Mouse (Mus musculus): ENCODE data around the gene Dgcr2. TPM values are rescaled to one million over a fixed set of nuclear protein-coding genes. Genes with fewer than 3 reads are reported as not detected.
A peak's percentile ranks its signal among the peaks of the same experiment; 100 is the strongest.

Gene Dgcr2
- polyA plus RNA-seq, 1 experiment: 152 TPM

DNA sequence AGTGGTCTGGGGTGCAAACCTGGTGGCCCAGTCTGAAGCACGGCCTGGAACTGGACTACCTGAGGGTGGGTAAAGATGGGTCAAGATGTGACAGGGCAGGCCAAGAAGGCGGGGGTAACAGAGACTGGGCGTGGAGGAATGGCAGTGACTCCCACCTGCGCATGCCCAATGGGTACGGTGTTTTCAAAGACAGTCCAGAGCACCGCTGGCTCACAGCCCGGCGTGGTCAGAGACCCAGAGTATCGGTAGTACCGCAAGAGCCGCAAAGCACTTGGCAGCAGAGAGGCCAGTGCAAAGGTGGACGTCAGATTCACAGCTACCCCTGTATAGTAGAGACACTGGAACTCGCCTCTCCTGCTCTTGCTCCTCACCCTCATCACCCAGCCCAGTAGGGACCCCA, 62.9 kb downstream of the Dgcr2 start:
- Histone ChIP-seq H3K4me3 (ENCODE audit: low read depth, low read length) (no peak overlapping the region), H3K27ac (ENCODE audit: insufficient read depth, low read depth, low read length) (no peak overlapping the region), H3K4me1 (ENCODE audit: control insufficient read depth, insufficient read depth, insufficient read length, low read length) (peaks cover 2% of the 10 kb centered on the region; the same call in 1 of the 2 replicates), H3K27me3 (ENCODE audit: control insufficient read depth, insufficient read depth, low read length) (peaks cover 36% of the 10 kb centered on the region), H3K36me3 (ENCODE audit: control insufficient read depth, insufficient read depth, low read length) (no peaks in the 10 kb centered on the region; the same call in 1 of the 2 replicates)
- WGBS: 39% methylated on average over 13 of the region's 13 CpGs
- no peak for TF ChIP-seq CTCF (IDR thresholded peaks at IDR 0.05; ENCODE audit: extremely low read depth, insufficient read length, insufficient replicate concordance, low read depth, low read length)
- TF ChIP-seq POLR2A (IDR thresholded peaks at IDR 0.05; ENCODE audit: low read depth, low read length): no peak

DNA sequence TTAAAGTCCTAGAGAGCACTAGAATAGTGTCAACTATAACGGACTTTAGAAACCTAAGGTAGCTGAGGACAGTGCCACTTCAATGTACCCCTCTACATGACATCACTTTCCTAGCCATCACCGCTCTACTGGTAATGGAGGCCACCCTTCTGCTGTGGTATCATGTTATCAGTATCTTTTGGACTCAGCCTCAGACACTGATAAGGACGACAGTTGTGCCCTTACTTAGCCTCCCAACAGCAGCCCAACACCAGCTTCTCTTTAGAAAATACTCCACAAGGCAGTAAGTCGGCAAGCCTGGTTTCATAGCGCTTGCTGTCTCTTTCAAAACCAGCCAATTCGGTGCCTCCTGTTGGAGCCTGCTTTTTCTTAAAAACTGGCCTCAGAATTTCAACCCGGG, 63.8 kb downstream of the Dgcr2 start:
- WGBS: 48% methylated on average over 7 of the region's 7 CpGs
- Histone ChIP-seq H3K4me3 (ENCODE audit: low read depth, low read length) (no peak overlapping the region), H3K4me1 (ENCODE audit: control insufficient read depth, insufficient read depth, insufficient read length, low read length) (peaks cover 2% of the 10 kb centered on the region; the same call in 1 of the 2 replicates), H3K27me3 (ENCODE audit: control insufficient read depth, insufficient read depth, low read length) (peaks cover 36% of the 10 kb centered on the region), H3K27ac (ENCODE audit: insufficient read depth, low read depth, low read length) (no peak overlapping the region), H3K36me3 (ENCODE audit: control insufficient read depth, insufficient read depth, low read length) (no peaks in the 10 kb centered on the region)
- no peak for TF ChIP-seq CTCF (IDR thresholded peaks at IDR 0.05; ENCODE audit: extremely low read depth, insufficient read length, insufficient replicate concordance, low read depth, low read length)
- no peak for TF ChIP-seq POLR2A (IDR thresholded peaks at IDR 0.05; ENCODE audit: low read depth, low read length)

DNA sequence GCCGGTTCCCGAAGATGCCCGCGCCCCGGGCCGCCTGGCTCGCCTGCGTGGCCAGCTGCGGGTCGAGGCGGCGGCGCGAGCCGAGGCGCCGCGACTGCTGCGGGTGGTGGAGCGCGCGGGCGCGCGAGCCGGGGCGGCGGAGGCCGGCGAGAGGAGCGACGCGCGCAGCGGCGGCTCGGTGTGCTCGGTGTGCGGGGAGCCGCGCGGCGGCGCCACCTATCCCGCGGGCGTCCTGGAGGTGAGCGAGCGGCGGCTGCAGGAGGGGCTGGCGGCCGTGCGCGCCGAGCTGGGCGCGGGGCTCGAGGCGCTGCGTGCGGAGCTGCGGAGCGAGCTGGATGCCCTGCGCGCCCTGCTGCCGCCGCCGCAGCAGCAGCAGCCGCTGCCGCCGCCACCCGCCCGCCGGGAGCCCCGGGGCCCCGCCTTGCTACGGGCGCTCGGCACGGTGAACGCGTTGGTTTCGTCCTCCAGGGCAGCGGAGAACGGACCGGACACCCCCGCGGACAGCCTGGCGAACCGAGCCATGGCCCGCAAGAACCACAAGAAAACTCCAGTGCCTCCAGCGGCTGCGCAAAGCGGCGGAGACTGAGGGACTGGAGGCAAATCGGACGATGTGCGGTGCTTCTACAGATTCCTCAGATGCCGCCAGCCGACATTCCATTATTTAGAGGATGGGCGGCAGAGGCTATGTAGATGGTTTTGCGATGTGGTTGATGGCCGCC, 64.5 kb downstream of the Dgcr2 start:
- Histone ChIP-seq H3K27ac (ENCODE audit: insufficient read depth, low read depth, low read length) (no peak overlapping the region), H3K4me3 (ENCODE audit: low read depth, low read length) (peak overlapping the region; percentile 41), H3K27me3 (ENCODE audit: control insufficient read depth, insufficient read depth, low read length) (peaks cover 36% of the 10 kb centered on the region), H3K4me1 (ENCODE audit: control insufficient read depth, insufficient read depth, insufficient read length, low read length) (peaks cover 2% of the 10 kb centered on the region; the same call in 1 of the 2 replicates), H3K36me3 (ENCODE audit: control insufficient read depth, insufficient read depth, low read length) (no peaks in the 10 kb centered on the region)
- TF ChIP-seq POLR2A (IDR thresholded peaks at IDR 0.05; ENCODE audit: low read depth, low read length) (no peak), CTCF (IDR thresholded peaks at IDR 0.05; ENCODE audit: extremely low read depth, insufficient read length, insufficient replicate concordance, low read depth, low read length) (no peak)
- under 1% methylated on average over 93 of the region's 103 CpGs for WGBS

DNA sequence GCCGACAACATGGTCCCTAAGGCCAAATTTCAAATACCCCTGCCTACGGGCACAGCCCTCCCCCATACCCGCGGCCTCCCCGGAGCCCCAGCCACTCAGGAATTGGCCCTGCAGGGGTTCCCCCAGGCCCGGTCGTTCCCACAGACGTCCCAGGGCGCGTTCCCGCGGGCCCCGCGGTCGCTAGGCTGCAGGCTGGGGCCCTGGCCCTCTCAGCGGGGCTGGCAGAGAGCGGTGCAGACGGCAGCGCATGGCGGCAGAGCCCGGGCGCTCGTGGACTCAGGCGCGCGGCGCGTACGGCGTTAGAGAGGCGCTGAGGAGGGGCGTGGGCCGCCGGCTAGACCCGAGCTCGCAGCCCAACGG, 65.1 kb downstream of the Dgcr2 start:
- no peak for TF ChIP-seq CTCF (IDR thresholded peaks at IDR 0.05; ENCODE audit: extremely low read depth, insufficient read length, insufficient replicate concordance, low read depth, low read length)
- no peak for TF ChIP-seq POLR2A (IDR thresholded peaks at IDR 0.05; ENCODE audit: low read depth, low read length)
- peaks cover 2% of the 10 kb centered on the region; the same call in 1 of the 2 replicates for H3K4me1 ChIP-seq (ENCODE audit: control insufficient read depth, insufficient read depth, insufficient read length, low read length)

DNA sequence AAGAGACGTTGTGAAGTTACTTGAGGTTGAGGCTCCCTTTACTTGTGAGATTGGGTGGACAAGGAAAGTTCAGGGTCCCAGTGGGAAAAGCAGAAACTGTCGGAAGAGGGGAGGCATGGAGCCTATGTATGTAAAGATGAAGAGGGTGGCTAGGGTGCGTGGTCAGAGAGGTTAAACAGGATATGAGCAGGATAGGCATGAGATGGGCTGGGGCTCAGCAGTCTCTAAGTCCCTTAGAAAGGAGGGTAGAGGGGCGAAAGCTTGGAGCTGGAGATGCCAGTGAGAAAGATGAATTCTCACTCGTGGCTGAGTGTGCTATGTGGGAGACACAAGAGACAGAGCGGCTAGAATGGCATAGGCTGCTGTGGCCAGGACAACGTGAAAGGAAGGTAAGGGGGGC, 65.5 kb downstream of the Dgcr2 start, which contains the start of gene B830017H08Rik:
Gene B830017H08Rik, plus strand, starts transcription at position 301 of the 400 bp plus-strand sequence.
- H3K27me3 ChIP-seq (ENCODE audit: control insufficient read depth, insufficient read depth, low read length): peaks cover 36% of the 10 kb centered on the region
- 31% methylated on average over 7 of the region's 7 CpGs for WGBS

More for the DNA sequence above, 65.1 kb downstream of the Dgcr2 start:
- Histone ChIP-seq H3K4me3 (ENCODE audit: low read depth, low read length) (peak overlapping the region; percentile 41), H3K36me3 (ENCODE audit: control insufficient read depth, insufficient read depth, low read length) (no peaks in the 10 kb centered on the region), H3K27ac (ENCODE audit: insufficient read depth, low read depth, low read length) (no peak overlapping the region), H3K27me3 (ENCODE audit: control insufficient read depth, insufficient read depth, low read length) (peaks cover 36% of the 10 kb centered on the region)
- WGBS: under 1% methylated on average over 37 of the region's 37 CpGs

DNA sequence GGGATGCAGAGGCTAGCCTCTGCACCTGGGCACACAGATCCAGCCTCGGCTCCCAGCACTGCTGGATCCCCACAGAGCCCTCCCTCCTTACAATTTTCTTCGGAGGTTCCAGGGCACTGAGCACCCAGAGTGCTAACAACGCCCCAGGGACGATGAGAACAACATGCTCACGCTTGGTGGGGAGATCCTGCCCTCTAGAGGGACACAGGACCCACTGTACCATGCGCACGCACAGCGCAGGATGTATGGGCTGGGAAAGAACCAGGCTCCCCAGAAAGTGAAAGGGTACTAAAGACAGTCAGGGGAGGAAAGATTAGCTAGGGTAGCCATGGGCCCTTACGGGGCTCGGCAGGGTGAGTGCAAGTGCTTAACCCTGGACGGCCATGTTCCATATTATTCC, 66.6 kb downstream of the Dgcr2 start:
- peaks cover 2% of the 10 kb centered on the region; the same call in 1 of the 2 replicates for H3K4me1 ChIP-seq (ENCODE audit: control insufficient read depth, insufficient read depth, insufficient read length, low read length)
- no peaks in the 10 kb centered on the region for H3K36me3 ChIP-seq (ENCODE audit: control insufficient read depth, insufficient read depth, low read length)
- no peak overlapping the region for H3K4me3 ChIP-seq (ENCODE audit: low read depth, low read length)
- H3K27me3 ChIP-seq (ENCODE audit: control insufficient read depth, insufficient read depth, low read length): peaks cover 35% of the 10 kb centered on the region
- 12% methylated on average over 11 of the region's 11 CpGs for WGBS
- TF ChIP-seq POLR2A (IDR thresholded peaks at IDR 0.05; ENCODE audit: low read depth, low read length) (no peak), CTCF (IDR thresholded peaks at IDR 0.05; ENCODE audit: extremely low read depth, insufficient read length, insufficient replicate concordance, low read depth, low read length) (no peak)
- no peak overlapping the region for H3K27ac ChIP-seq (ENCODE audit: insufficient read depth, low read depth, low read length)

More for the DNA sequence above, 65.5 kb downstream of the Dgcr2 start, which contains the start of gene B830017H08Rik:
- Histone ChIP-seq H3K27ac (ENCODE audit: insufficient read depth, low read depth, low read length) (no peak within 1 kb of the TSS), H3K36me3 (ENCODE audit: control insufficient read depth, insufficient read depth, low read length) (no peaks in the 10 kb centered on the region), H3K4me3 (ENCODE audit: low read depth, low read length) (peak within 1 kb of the TSS; percentile 41), H3K4me1 (ENCODE audit: control insufficient read depth, insufficient read depth, insufficient read length, low read length) (peaks cover 2% of the 10 kb centered on the region; the same call in 1 of the 2 replicates)
- TF ChIP-seq POLR2A (IDR thresholded peaks at IDR 0.05; ENCODE audit: low read depth, low read length) (no peak), CTCF (IDR thresholded peaks at IDR 0.05; ENCODE audit: extremely low read depth, insufficient read length, insufficient replicate concordance, low read depth, low read length) (no peak)

DNA sequence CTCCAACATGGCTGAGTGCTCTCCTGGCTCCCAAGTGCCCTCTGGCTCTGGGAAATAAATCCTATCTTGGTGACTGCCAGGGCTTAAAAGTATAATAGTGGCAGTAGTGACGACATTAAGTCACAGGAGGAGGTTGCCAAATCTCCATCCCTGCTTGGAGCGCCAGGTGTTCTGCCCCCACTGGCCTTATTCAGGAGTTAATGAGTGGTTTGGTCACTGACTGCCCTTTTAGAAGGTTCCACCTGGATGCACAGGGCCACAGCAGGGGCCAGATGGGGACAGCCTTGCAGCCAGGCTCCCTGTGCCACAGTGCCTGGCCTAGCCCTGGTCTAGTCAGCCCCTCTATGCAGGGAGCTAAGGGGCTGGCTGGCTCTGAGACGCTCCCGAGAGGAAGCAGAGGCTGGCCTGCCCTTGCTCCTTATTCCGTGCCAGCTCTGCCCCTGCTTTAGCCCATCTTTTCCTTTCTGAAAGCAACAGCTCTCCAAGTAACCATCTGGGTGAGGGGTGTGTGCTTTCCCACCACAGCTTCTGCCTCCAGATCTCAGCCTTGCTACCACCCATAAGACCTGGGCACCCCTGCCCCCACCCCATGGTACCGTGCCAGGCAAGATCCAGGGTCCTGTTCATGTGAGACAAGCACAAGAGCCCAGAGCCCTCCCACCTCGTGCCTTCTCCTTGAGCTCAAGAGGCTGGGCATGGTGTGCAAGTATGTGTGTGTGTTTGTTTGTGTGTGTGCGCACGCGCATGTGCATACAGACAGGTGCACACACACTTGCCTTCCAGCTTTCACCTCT, 67.8 kb downstream of the Dgcr2 start:
- H3K27me3 ChIP-seq (ENCODE audit: control insufficient read depth, insufficient read depth, low read length): peaks cover 31% of the 10 kb centered on the region
- 75% methylated on average over 10 of the region's 10 CpGs for WGBS

More for the DNA sequence above, 67.8 kb downstream of the Dgcr2 start:
- no peak overlapping the region for H3K27ac ChIP-seq (ENCODE audit: insufficient read depth, low read depth, low read length)
- H3K4me3 ChIP-seq (ENCODE audit: low read depth, low read length): no peak overlapping the region
- peaks cover 2% of the 10 kb centered on the region; the same call in 1 of the 2 replicates for H3K4me1 ChIP-seq (ENCODE audit: control insufficient read depth, insufficient read depth, insufficient read length, low read length)
- no peak for TF ChIP-seq CTCF (IDR thresholded peaks at IDR 0.05; ENCODE audit: extremely low read depth, insufficient read length, insufficient replicate concordance, low read depth, low read length)
- TF ChIP-seq POLR2A (IDR thresholded peaks at IDR 0.05; ENCODE audit: low read depth, low read length): no peak
- H3K36me3 ChIP-seq (ENCODE audit: control insufficient read depth, insufficient read depth, low read length): no peaks in the 10 kb centered on the region

All from small intestine, adult 2 months (tissue).